Mouse (Mus musculus) cerebellum, adult 2 months (tissue): ENCODE measurements at regions not wholly inside any gene's neighbourhood (a gene's known extent, or its start where the extent isn't known, plus 50 kb on each side); places are given as distances from the start of the nearest gene placed in this dataset.

Experiments
- CTCF ChIP-seq: fragments of 200-500 bp; IDR thresholded peaks from 2 replicates; pipeline ENCODE4 v1.5.1; 2011; ENCODE audit warnings: low read depth, mild to moderate bottlenecking, control low read depth, low read length, moderate library complexity, borderline replicate concordance; ENCODE audit not compliant: insufficient read depth
- POLR2A ChIP-seq: fragments of 200-500 bp; IDR thresholded peaks from 2 replicates; pipeline ENCODE4 v1.6.1; 2011; ENCODE audit warnings: low read length, control low read depth, borderline replicate concordance; ENCODE audit not compliant: insufficient read depth

DNA sequence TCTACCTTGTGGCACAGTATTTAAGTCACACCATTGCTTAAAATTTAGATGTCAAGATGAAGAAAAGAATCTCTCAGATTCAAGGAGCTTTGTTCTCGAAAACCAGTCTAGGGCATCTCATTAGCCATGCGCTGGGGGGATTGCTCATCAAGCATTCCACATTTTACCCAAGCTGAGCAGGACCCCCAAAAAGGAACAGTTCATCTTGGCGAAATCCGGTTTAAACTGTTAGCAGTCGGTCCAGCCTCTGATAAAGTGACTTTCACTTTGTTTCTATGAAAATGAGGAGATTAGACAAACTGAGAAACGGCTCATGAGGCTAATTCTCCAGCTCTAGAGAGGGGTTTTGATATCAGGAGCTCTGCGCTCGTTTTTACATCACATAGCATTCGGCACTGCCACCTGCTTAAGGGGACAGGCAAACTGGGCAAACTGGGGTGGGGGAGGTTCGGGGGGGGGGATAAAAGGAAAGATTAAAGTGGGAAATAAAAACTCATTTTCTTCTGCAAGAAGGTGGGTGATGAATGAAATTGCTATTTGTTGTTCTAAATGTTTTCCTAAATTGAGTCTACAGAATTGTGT is 184.6 kb downstream of the Ascl1 start:
- no peak for TF ChIP-seq CTCF
- TF ChIP-seq POLR2A = no peak
